Mouse (Mus musculus) forebrain, embryonic 16.5 days (tissue): ENCODE data around the gene Emilin3. TPM values are rescaled to one million over a fixed set of nuclear protein-coding genes. Genes with fewer than 3 reads are reported as not detected.
A peak's percentile ranks its signal among the peaks of the same experiment; 100 is the strongest.

Source experiments
- ATAC-seq: fragments of 200-750 bp; cut with Nextera tagmentation; 2 replicates; pipeline ENCODE4 v1.8.0; 2017; ENCODE audit warnings: mild to moderate bottlenecking, moderate library complexity
- H3K27ac ChIP-seq: fragments of 300-500 bp; sonication (generic); 2 replicates; pipeline ENCODE4 v1.5.1; 2014; ENCODE audit warnings: low read length, control low read depth
- H3K27me3 ChIP-seq: fragments of 300-500 bp; sonication (generic); replicated peaks from 2 replicates; pipeline ENCODE4 v1.6.1; 2014; ENCODE audit warnings: low read length; ENCODE audit not compliant: control insufficient read depth, insufficient read depth
- H3K36me3 ChIP-seq: fragments of 300-500 bp; sonication (generic); 2 replicates; pipeline ENCODE4 v1.6.1; 2014; ENCODE audit not compliant: control insufficient read depth, insufficient read depth
- H3K4me1 ChIP-seq: fragments of 300-500 bp; sonication (generic); replicated peaks from 2 replicates; pipeline ENCODE4 v1.6.1; 2014; ENCODE audit warnings: low read length; ENCODE audit not compliant: control insufficient read depth, insufficient read depth
- H3K4me2 ChIP-seq: fragments of 300-500 bp; sonication (generic); 2 replicates; pipeline ENCODE4 v1.6.1; 2014; ENCODE audit warnings: mild to moderate bottlenecking, low read length, control low read depth
- H3K4me3 ChIP-seq: fragments of 300-500 bp; sonication (generic); replicated peaks from 2 replicates; pipeline ENCODE4 v1.5.1; 2014; ENCODE audit warnings: mild to moderate bottlenecking, low read length, control low read depth
- H3K9ac ChIP-seq: fragments of 300-500 bp; sonication (generic); replicated peaks from 2 replicates; pipeline ENCODE4 v1.6.1; 2014; ENCODE audit warnings: low read depth, low read length, control low read depth
- H3K9me3 ChIP-seq: fragments of 300-500 bp; sonication (generic); 2 replicates; pipeline ENCODE4 v1.6.1; 2016; ENCODE audit warnings: low read length; ENCODE audit not compliant: control insufficient read depth
- WGBS: fragments of 180-500 bp; shearing (Covaris S2); extraction: QIAGEN DNeasy Blood & Tissue Kit; methylation state at CpG from one replicate; pipeline ENCODE4 v1.1.7; 2014; 5-methylcytosine and 5-hydroxymethylcytosine counted together
- polyA plus RNA-seq: library from polyadenylated mRNA; unstranded; fragments of >200 nt; fragmentation: Nextera tagmentation; extraction: Ambion mirVana; gene quantifications from 2 replicates; pipeline ENCODE4 v1.2.1, GENCODE M21; 2015

The Emilin3 gene
- polyA plus RNA-seq, 1 experiment from 2014 or later = 0.43 TPM

- peaks cover 6% of the 10 kb centered on the region for H3K4me1 ChIP-seq
- H3K4me3 ChIP-seq = no peak overlapping the region
- H3K36me3 ChIP-seq = peaks cover 31% of the 10 kb centered on the region
- H3K27me3 ChIP-seq = no peaks in the 10 kb centered on the region
- ATAC-seq = no peak
- 89% methylated on average over 4 of the region's 4 CpGs for whole genome bisulfite sequencing
- H3K9me3 ChIP-seq = no peaks in the 10 kb centered on the region
- H3K9ac ChIP-seq = no peak overlapping the region
- no peak overlapping the region for H3K4me2 ChIP-seq
- no peak overlapping the region for H3K27ac ChIP-seq
These were observed 39.5 kb upstream of the Emilin3 start for GRCm38 (mm10) chr2:160951595-160951994.

DNA sequence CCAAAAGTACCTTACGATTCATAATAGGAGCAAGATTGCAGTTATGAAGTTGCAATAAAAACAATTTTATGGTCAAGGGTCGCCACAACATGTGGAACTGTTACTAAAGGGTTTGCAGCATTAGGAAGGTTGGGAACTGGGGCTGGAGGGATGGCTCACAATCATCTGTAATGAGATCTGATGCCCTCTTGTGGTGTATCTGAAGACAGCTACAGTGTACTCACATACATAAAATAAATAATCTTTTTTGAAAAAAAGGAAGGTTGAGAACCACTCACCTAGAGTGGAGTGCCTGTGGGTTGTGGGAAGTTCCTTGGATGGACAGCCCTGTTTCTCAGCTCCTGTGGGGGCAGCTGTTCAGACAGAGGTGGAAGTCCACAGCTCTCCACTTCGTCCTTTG, 30.3 kb upstream of the Emilin3 start:
- Histone ChIP-seq H3K4me1 (no peaks in the 10 kb centered on the region), H3K4me3 (no peak overlapping the region), H3K27me3 (no peaks in the 10 kb centered on the region), H3K4me2 (no peak overlapping the region), H3K36me3 (0 out of 2 replicates have a peak, but pooled peaks cover 2% of the 10 kb centered on the region), H3K27ac (no peak overlapping the region), H3K9me3 (no peaks in the 10 kb centered on the region), H3K9ac (no peak overlapping the region)
- WGBS = 64% methylated on average over 3 of the region's 3 CpGs
- ATAC-seq = peak; percentile 45; the same call in 1 of the 2 replicates

- no peaks in the 10 kb centered on the region for H3K4me1 ChIP-seq
- H3K27me3 ChIP-seq = no peaks in the 10 kb centered on the region
- ATAC-seq = no peak
- H3K4me3 ChIP-seq = no peak overlapping the region
- no peak overlapping the region for H3K27ac ChIP-seq
- 0 out of 2 replicates have a peak, but pooled peaks cover 2% of the 10 kb centered on the region for H3K36me3 ChIP-seq
- no peak overlapping the region for H3K9ac ChIP-seq
- no peaks in the 10 kb centered on the region for H3K9me3 ChIP-seq
- WGBS = 75% methylated on average over 17 of the region's 17 CpGs
- H3K4me2 ChIP-seq = no peak overlapping the region
These were observed 29.0 kb upstream of the Emilin3 start for GRCm38 (mm10) chr2:160940930-160941709.

- H3K36me3 ChIP-seq = no peaks in the 10 kb centered on the region
- peaks cover 2% of the 10 kb centered on the region for H3K9me3 ChIP-seq
- no peak for ATAC-seq
- H3K9ac ChIP-seq = no peak overlapping the region
- no peak overlapping the region for H3K4me2 ChIP-seq
- H3K27me3 ChIP-seq = no peaks in the 10 kb centered on the region
- no peak overlapping the region for H3K27ac ChIP-seq
- 52% methylated on average over 4 of the region's 4 CpGs for WGBS
- no peaks in the 10 kb centered on the region for H3K4me1 ChIP-seq
- no peak overlapping the region for H3K4me3 ChIP-seq
These were observed 22.3 kb upstream of the Emilin3 start for GRCm38 (mm10) chr2:160934451-160934850.

DNA sequence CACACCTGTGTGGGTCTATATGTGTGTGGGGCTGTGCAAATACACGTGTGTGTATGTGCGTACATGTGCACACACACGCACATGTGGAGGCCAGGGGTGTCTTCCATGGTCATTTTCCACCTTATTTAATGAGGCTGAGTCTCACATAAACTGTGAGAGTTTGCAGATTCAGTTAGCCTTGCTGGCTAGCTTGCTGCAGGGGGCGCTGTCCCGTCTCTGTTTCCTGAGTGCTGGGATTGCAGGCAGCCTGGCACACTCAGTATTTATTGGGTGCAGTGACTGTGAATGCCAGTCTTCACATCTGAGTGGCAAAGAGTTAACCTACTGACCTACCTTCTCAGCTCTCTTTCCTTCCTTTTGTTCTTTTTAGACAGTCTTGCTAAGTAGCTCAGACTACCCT, 21.8 kb upstream of the Emilin3 start:
- no peak for ATAC-seq
- 68% methylated on average over 5 of the region's 5 CpGs for WGBS
- Histone ChIP-seq H3K9ac (no peak overlapping the region), H3K36me3 (no peaks in the 10 kb centered on the region), H3K27me3 (no peaks in the 10 kb centered on the region), H3K4me3 (no peak overlapping the region), H3K9me3 (peaks cover 2% of the 10 kb centered on the region), H3K4me2 (no peak overlapping the region), H3K27ac (no peak overlapping the region), H3K4me1 (no peaks in the 10 kb centered on the region)

GRCm38 (mm10) chr2:160932981-160933380, 20.9 kb upstream of the Emilin3 start:
- Histone ChIP-seq H3K4me2 (no peak overlapping the region), H3K9me3 (peaks cover 2% of the 10 kb centered on the region), H3K27me3 (no peaks in the 10 kb centered on the region), H3K4me1 (no peaks in the 10 kb centered on the region), H3K36me3 (no peaks in the 10 kb centered on the region), H3K27ac (no peak overlapping the region), H3K4me3 (no peak overlapping the region), H3K9ac (no peak overlapping the region)
- 73% methylated on average over 3 of the region's 3 CpGs for WGBS
- no peak for ATAC-seq

GRCm38 (mm10) chr2:160932325-160932724, 20.2 kb upstream of the Emilin3 start:
- no peak overlapping the region for H3K4me2 ChIP-seq
- H3K4me3 ChIP-seq = no peak overlapping the region
- no peaks in the 10 kb centered on the region for H3K27me3 ChIP-seq
- no peak overlapping the region for H3K27ac ChIP-seq
- no peak overlapping the region for H3K9ac ChIP-seq
- H3K36me3 ChIP-seq = no peaks in the 10 kb centered on the region
- no peaks in the 10 kb centered on the region for H3K4me1 ChIP-seq
- H3K9me3 ChIP-seq = peaks cover 2% of the 10 kb centered on the region
- 84% methylated on average over 8 of the region's 8 CpGs for WGBS
- no peak for ATAC-seq

DNA sequence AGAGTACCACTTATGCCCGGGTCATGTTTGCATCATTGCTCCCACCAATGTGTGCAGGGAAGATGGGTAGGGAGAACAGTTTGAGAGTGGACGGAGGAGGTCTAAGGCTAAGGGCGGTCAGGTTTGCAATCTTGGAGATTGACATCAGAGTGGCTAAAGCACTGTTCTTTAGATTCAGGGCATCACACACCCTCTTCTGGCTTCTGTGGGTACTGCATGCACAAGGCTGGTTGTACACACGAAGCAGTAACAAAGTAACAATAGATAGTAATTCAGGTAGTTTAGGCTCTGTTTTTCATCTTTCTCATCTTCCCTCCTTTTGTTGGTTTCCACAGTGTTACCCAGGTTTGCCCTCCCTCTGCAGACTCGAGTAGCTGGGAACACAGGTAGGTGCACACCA, 19.2 kb upstream of the Emilin3 start:
- no peak for ATAC-seq
- no peaks in the 10 kb centered on the region for H3K4me1 ChIP-seq
- no peak overlapping the region for H3K9ac ChIP-seq
- no peaks in the 10 kb centered on the region for H3K27me3 ChIP-seq
- no peak overlapping the region for H3K27ac ChIP-seq
- no peaks in the 10 kb centered on the region for H3K36me3 ChIP-seq
- H3K4me3 ChIP-seq = no peak overlapping the region
- peaks cover 2% of the 10 kb centered on the region for H3K9me3 ChIP-seq
- WGBS = 93% methylated on average over 5 of the region's 5 CpGs
- H3K4me2 ChIP-seq = no peak overlapping the region

- Histone ChIP-seq H3K36me3 (no peaks in the 10 kb centered on the region), H3K27me3 (no peaks in the 10 kb centered on the region), H3K27ac (no peak overlapping the region), H3K4me3 (no peak overlapping the region), H3K4me1 (peaks cover 2% of the 10 kb centered on the region), H3K4me2 (no peak overlapping the region), H3K9ac (no peak overlapping the region), H3K9me3 (no peaks in the 10 kb centered on the region)
- 51% methylated on average over 9 of the region's 9 CpGs for WGBS
- peak; percentile 70 for ATAC-seq
These were observed 13.1 kb upstream of the Emilin3 start for GRCm38 (mm10) chr2:160925203-160925602.
